Mouse (Mus musculus) lung, embryonic 14.5 days (tissue): ENCODE measurements around the gene F11. TPM values are rescaled to one million over a fixed set of nuclear protein-coding genes. Genes with fewer than 3 reads are reported as not detected.

Experiments used
- ATAC-seq: fragments of 200-750 bp; cut with Nextera tagmentation; 2 replicates; pipeline ENCODE4 v1.8.0; 2017; ENCODE audit warnings: mild to moderate bottlenecking, moderate TSS enrichment, moderate library complexity; ENCODE audit not compliant: insufficient read depth
- DNase-seq: peaks from one replicate; pipeline ENCODE4 v3.0.0-alpha.2; 2015
- H3K27ac ChIP-seq: fragments of 300-500 bp; sonication (generic); 2 replicates; pipeline ENCODE4 v1.5.1; 2014; ENCODE audit warnings: low read depth, mild to moderate bottlenecking, moderate library complexity
- H3K27me3 ChIP-seq: fragments of 300-500 bp; sonication (generic); 2 replicates; pipeline ENCODE4 v1.6.1; 2014; ENCODE audit warnings: low read length, control low read depth; ENCODE audit not compliant: insufficient read depth
- H3K36me3 ChIP-seq: fragments of 300-500 bp; sonication (generic); 2 replicates; pipeline ENCODE4 v1.6.1; 2014; ENCODE audit warnings: control low read depth; ENCODE audit not compliant: insufficient read depth
- H3K4me1 ChIP-seq: fragments of 300-500 bp; sonication (generic); 2 replicates; pipeline ENCODE4 v1.6.1; 2014; ENCODE audit warnings: antibody characterized with exemption, control low read depth; ENCODE audit not compliant: insufficient read depth
- H3K4me2 ChIP-seq: fragments of 300-500 bp; sonication (generic); 2 replicates; pipeline ENCODE4 v1.6.1; 2014; ENCODE audit warnings: mild to moderate bottlenecking
- H3K4me3 ChIP-seq: fragments of 300-500 bp; sonication (generic); 2 replicates; pipeline ENCODE4 v1.5.1; 2014; ENCODE audit warnings: low read depth, low read length
- H3K9ac ChIP-seq: fragments of 300-500 bp; sonication (generic); 2 replicates; pipeline ENCODE4 v1.6.1; 2014
- H3K9me3 ChIP-seq: fragments of 300-500 bp; sonication (generic); 2 replicates; pipeline ENCODE4 v1.6.1; 2016; ENCODE audit warnings: low read depth, low read length, control low read depth
- CTCF ChIP-seq: IDR thresholded peaks from 2 replicates; pipeline ENCODE4 v1.5.1; 2016; ENCODE audit warnings: antibody characterized with exemption, low read depth
- WGBS: fragments of 180-500 bp; shearing (Covaris S2); extraction: QIAGEN DNeasy Blood & Tissue Kit; methylation state at CpG from one replicate; pipeline ENCODE4 v1.1.7; 2014; 5-methylcytosine and 5-hydroxymethylcytosine counted together
- polyA plus RNA-seq: library from polyadenylated mRNA; unstranded; fragments of >200 nt; fragmentation: Nextera tagmentation; extraction: Ambion mirVana; gene quantifications from 2 replicates; pipeline ENCODE4 v1.2.1, GENCODE M21; 2014

Gene F11
- polyA plus RNA-seq, 1 experiment from 2014 or later, result not detected

DNA sequence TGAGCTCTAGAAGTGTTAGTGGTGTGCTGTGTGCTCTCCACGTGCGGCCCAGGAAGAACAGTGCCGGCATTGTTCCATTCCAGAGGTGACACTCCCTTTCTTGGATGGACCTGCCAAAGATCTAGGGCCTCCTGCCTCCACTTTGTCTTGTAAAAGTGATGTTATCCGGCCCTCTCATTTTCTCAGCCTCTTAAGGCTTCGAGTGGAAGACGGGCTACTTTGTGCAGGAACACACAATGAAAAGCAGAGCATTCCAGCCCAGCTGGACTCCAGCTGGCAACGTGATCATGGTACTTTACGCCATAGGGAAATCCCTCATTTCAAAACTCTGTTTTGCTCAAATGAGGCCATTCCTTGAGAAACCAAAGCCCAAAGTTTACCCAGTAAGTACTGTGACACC is 5.2 kb upstream of the F11 start:
- TF ChIP-seq CTCF, result no peak
- ATAC-seq, result no peak
- Histone ChIP-seq H3K27me3 (no peaks in the 10 kb centered on the region), H3K27ac (no peak overlapping the region), H3K9me3 (no peaks in the 10 kb centered on the region), H3K4me1 (no peaks in the 10 kb centered on the region), H3K36me3 (no peaks in the 10 kb centered on the region), H3K4me3 (no peak overlapping the region), H3K9ac (no peak overlapping the region), H3K4me2 (no peak overlapping the region)
- peak; percentile 44 for DNase-seq
- WGBS, result 47% methylated on average over 8 of the region's 8 CpGs

DNA sequence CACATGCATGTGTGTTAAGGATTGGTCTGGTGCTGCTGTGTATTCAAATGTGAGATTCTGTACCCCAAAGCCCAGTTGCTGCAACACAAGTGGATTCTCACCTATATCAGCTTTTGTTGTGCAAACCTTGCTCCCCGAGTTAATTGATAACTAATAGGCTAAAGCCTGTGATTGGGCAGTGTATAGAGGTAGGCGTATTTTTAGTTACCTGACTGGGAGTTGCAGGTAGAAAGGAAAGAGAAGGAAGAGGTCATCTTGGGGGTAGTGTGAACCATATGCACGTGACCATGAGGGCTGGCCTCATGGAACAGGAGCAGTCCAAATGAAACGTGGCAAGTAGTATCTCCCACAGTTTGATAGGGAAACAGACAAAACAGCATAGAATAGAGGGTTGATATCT is 3.1 kb upstream of the F11 start:
- 80% methylated on average over 4 of the region's 4 CpGs for WGBS
- H3K36me3 ChIP-seq, result no peaks in the 10 kb centered on the region
- no peak overlapping the region for H3K4me3 ChIP-seq
- no peaks in the 10 kb centered on the region for H3K9me3 ChIP-seq
- no peak for TF ChIP-seq CTCF
- H3K4me1 ChIP-seq, result no peaks in the 10 kb centered on the region
- H3K27ac ChIP-seq, result no peak overlapping the region
- no peak for DNase-seq
- no peak overlapping the region for H3K9ac ChIP-seq
- no peak for ATAC-seq
- no peaks in the 10 kb centered on the region for H3K27me3 ChIP-seq
- H3K4me2 ChIP-seq, result no peak overlapping the region

DNA sequence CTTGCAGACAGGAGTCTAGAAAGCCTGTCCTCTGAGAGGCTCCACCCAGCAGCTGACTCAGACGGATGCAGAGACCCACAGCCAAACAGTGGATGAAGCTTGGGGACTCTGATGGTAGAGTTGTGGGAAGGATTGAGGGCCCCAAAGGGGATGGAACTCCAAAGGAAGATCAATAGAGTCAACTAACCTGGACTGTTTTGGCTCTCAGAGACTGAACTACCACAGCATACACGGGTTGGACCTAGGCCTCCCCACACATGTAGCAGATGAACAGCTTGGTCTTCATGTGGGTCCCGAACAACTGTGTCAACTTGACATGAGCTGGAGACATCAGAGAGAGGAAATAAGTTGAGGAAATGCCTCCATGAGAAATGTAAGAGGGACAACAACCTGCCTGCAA is 1.0 kb upstream of the F11 start:
- Histone ChIP-seq H3K4me3 (no peak overlapping the region), H3K9me3 (no peaks in the 10 kb centered on the region), H3K4me1 (no peaks in the 10 kb centered on the region), H3K27me3 (no peaks in the 10 kb centered on the region), H3K36me3 (no peaks in the 10 kb centered on the region), H3K9ac (no peak overlapping the region), H3K27ac (no peak overlapping the region), H3K4me2 (no peak overlapping the region)
- 84% methylated on average over 3 of the region's 3 CpGs for WGBS
- DNase-seq (no peak), ATAC-seq (no peak)
- no peak for TF ChIP-seq CTCF

DNA sequence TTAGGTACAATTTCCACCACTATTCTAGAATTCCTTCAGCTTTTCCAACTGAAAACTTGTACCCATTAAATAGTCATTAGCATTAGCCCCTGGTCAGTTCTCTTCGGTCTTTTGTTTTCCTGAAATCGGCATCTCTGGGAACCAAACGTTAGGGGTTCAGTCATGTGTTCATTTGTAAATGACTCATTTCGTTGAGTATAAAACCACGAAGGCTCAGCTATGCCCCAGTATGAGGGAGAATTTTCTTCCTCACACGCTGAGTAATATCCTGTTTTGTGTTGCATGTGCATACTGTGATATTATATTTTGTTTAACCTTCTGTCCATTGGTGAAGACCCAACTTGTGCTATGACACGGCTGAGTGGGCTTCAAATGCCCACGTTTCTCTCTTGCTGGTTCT is 3.4 kb downstream of the F11 start:
- Histone ChIP-seq H3K27me3 (no peaks in the 10 kb centered on the region), H3K27ac (no peak overlapping the region), H3K4me2 (no peak overlapping the region), H3K4me3 (no peak overlapping the region), H3K4me1 (no peaks in the 10 kb centered on the region), H3K9ac (no peak overlapping the region), H3K9me3 (no peaks in the 10 kb centered on the region), H3K36me3 (no peaks in the 10 kb centered on the region)
- ATAC-seq (no peak), DNase-seq (no peak)
- no peak for TF ChIP-seq CTCF
- WGBS, result 78% methylated on average over 8 of the region's 8 CpGs

DNA sequence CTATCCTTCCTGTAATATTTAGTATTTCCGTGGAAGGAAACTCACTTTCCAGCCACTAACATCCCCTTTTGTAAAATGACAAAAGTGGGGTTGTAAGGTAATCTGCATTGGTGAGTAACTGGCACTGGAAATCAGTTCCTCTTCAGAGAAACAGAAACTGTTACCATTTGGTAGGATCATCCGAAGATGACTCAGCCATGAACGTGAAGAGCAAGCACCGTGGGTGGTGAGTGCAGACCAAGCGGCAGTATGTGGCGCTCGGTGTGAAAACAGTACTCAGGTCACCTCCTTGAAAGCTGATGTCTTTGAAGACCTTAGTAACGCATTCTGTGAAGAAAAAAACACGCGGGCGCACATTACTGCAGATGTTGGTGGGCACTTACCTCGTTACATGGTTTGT is 6.8 kb downstream of the F11 start:
- ATAC-seq (no peak), DNase-seq (no peak)
- TF ChIP-seq CTCF, result no peak
- H3K9me3 ChIP-seq, result no peaks in the 10 kb centered on the region
- no peaks in the 10 kb centered on the region for H3K36me3 ChIP-seq
- 77% methylated on average over 12 of the region's 12 CpGs for WGBS
- H3K9ac ChIP-seq, result no peak overlapping the region
- no peak overlapping the region for H3K4me3 ChIP-seq
- no peaks in the 10 kb centered on the region for H3K4me1 ChIP-seq
- no peak overlapping the region for H3K27ac ChIP-seq
- H3K27me3 ChIP-seq, result no peaks in the 10 kb centered on the region
- no peak overlapping the region for H3K4me2 ChIP-seq

DNA sequence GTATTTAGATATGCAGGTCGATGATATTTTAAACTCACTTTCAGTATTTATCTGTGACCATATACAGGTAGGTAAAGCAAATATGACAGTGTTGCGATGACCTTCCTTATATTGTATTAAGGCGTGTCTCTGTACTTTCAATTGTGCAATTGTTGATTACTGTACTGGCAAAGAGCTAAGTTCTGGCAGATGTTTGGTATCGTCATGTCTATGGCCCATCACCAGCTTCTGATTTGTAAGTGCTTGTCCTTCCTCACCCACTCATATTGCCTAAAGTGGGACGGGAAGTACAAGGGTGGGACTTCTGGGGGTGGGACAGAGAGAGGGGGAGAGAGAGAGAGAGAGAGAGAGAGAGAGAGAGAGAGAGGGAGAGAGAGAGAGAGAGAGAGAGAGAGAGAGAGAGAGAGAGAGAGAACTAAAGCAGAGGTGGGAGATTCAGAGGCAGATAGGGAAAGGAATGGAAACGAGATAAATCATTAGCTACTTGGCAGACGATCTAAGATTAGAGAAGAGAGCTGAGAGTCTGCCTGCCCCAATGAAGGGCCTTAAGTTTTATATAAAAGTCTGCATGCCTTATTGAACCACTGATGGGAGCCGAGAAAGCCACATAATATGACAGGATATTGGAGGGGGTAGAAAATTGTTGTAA is 7.5 kb downstream of the F11 start:
- H3K4me3 ChIP-seq, result no peak overlapping the region
- H3K27ac ChIP-seq, result no peak overlapping the region
- WGBS, result 68% methylated on average over 8 of the region's 8 CpGs
- no peak for ATAC-seq
- no peaks in the 10 kb centered on the region for H3K4me1 ChIP-seq
- no peak for TF ChIP-seq CTCF
- no peak for DNase-seq
- no peaks in the 10 kb centered on the region for H3K27me3 ChIP-seq
- H3K36me3 ChIP-seq, result no peaks in the 10 kb centered on the region
- no peak overlapping the region for H3K4me2 ChIP-seq
- no peaks in the 10 kb centered on the region for H3K9me3 ChIP-seq
- H3K9ac ChIP-seq, result no peak overlapping the region

DNA sequence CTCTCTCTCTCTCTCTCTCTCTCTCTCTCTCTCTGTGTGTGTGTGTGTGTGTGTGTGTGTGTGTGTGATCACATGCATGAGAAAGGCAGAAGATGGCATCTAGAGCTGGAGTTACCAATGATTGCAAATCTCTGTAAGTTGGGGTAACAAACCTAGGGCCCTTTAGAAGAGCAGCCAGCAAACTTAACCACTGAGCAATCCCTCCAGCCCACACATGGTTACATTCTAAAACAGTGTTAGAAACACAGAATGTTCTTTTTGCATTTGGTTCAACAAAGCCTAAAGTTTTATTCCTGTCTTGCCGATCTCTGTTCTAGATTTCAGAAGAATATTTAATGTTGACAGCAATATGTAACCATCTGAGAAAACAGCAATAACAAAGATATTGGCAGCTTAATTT is 8.2 kb downstream of the F11 start:
- H3K4me3 ChIP-seq, result no peak overlapping the region
- no peak overlapping the region for H3K27ac ChIP-seq
- H3K4me1 ChIP-seq, result no peaks in the 10 kb centered on the region
- no peaks in the 10 kb centered on the region for H3K9me3 ChIP-seq
- H3K9ac ChIP-seq, result no peak overlapping the region
- ATAC-seq (no peak), DNase-seq (no peak)
- H3K36me3 ChIP-seq, result no peaks in the 10 kb centered on the region
- H3K4me2 ChIP-seq, result no peak overlapping the region
- no peaks in the 10 kb centered on the region for H3K27me3 ChIP-seq
- 90% methylated on average over 1 of the region's 1 CpGs for whole genome bisulfite sequencing
- TF ChIP-seq CTCF, result no peak

DNA sequence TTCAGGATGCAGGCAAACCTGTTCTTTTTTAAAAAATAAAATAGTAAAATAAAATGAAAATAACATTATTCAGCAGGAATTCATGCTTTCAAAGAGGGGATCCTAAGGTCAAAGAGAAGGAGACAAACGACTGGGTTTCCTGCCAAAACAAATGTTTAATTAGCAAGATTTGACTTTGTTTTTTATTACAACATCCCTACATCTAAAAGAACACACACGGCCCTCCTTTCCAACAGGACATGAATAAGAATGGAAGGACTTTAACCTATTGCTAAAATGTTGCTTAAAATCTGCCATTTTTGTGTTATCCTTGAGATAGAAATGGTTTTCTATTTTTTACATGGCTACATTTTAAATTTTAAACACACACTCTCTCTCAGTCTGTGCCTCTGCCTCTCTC is 8.7 kb downstream of the F11 start:
- TF ChIP-seq CTCF, result no peak
- no peak overlapping the region for H3K4me3 ChIP-seq
- no peaks in the 10 kb centered on the region for H3K4me1 ChIP-seq
- H3K27ac ChIP-seq, result no peak overlapping the region
- no peaks in the 10 kb centered on the region for H3K27me3 ChIP-seq
- no peak overlapping the region for H3K4me2 ChIP-seq
- ATAC-seq (no peak), DNase-seq (no peak)
- WGBS, result 37% methylated on average over 2 of the region's 2 CpGs
- no peaks in the 10 kb centered on the region for H3K36me3 ChIP-seq
- no peaks in the 10 kb centered on the region for H3K9me3 ChIP-seq
- no peak overlapping the region for H3K9ac ChIP-seq
